Mouse (Mus musculus): ENCODE measurements at regions not wholly inside any gene's neighbourhood (a gene's known extent, or its start where the extent isn't known, plus 50 kb on each side); places are given as distances from the start of the nearest gene placed in this dataset.

GRCm38 (mm10) chr7:133259143-133259542 lies 135.0 kb upstream of the Ctbp2 start:
- no peak overlapping the region for H3K9ac ChIP-seq (ENCODE audit: control insufficient read depth, low read depth, low read length, poor library complexity, severe bottlenecking)
- H3K4me1 ChIP-seq (ENCODE audit: control insufficient read depth in 1 of 2, insufficient read depth in 2 of 2, low read length in 2 of 2): no peaks in the 10 kb centered on the region
- H3K36me3 ChIP-seq (ENCODE audit: control insufficient read depth in 1 of 2, insufficient read depth in 2 of 2, low read length in 2 of 2): no peaks in the 10 kb centered on the region
- no peak overlapping the region for H3K4me3 ChIP-seq (ENCODE audit: control insufficient read depth in 1 of 2, insufficient read depth in 1 of 2, low read depth in 2 of 2, low read length in 2 of 2)
- TF ChIP-seq MAFK (IDR thresholded peaks at IDR 0.05; ENCODE audit: borderline replicate concordance, low read depth, low read length): no peak
- H3K79me2 ChIP-seq (ENCODE audit: control insufficient read depth, insufficient read depth, low read length, poor library complexity): no peaks in the 10 kb centered on the region
- H3K9me3 ChIP-seq (replicated peaks; ENCODE audit: insufficient read depth, low read length): no peaks in the 10 kb centered on the region
- H3K27me3 ChIP-seq (ENCODE audit: control insufficient read depth in 1 of 2, insufficient read depth in 2 of 2, low read length in 2 of 2): peaks cover 0 to 2% of the 10 kb centered on the region in 2 experiments; a peak in 2 of 4 replicates
- no peak overlapping the region for H3K27ac ChIP-seq (ENCODE audit: control insufficient read depth, low read depth, low read length)
- DNase-seq (ENCODE audit: low read depth, low spot score): no peak

DNA sequence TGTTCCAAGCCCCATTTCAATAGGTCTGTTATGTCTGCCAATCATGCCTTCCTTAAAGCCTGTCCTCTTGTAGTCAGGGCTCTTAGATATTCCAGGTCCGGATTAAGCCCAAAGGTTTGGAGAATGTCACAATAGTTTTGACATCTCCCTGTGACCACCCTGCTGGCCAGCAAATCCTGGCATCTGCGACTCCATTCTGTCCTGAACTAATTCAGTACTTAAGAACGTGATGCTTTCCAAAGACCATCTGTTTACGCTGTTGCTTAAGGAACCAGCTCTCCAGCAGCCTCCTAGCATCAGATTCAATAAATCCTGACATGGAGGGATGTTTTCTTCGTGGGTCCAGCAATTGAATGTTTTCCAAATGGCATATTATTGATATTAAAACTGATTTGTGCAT lies 132.7 kb upstream of the Ctbp2 start:
- Histone ChIP-seq H3K79me2 (ENCODE audit: control insufficient read depth, insufficient read depth, low read length, poor library complexity) (no peaks in the 10 kb centered on the region), H3K36me3 (ENCODE audit: control insufficient read depth in 1 of 2, insufficient read depth in 2 of 2, low read length in 2 of 2) (no peaks in the 10 kb centered on the region), H3K9me3 (replicated peaks; ENCODE audit: insufficient read depth, low read length) (no peaks in the 10 kb centered on the region), H3K9ac (ENCODE audit: control insufficient read depth, low read depth, low read length, poor library complexity, severe bottlenecking) (no peak overlapping the region), H3K27ac (ENCODE audit: control insufficient read depth, low read depth, low read length) (no peak overlapping the region), H3K4me1 (ENCODE audit: control insufficient read depth in 1 of 2, insufficient read depth in 2 of 2, low read length in 2 of 2) (no peaks in the 10 kb centered on the region), H3K27me3 (ENCODE audit: control insufficient read depth in 1 of 2, insufficient read depth in 2 of 2, low read length in 2 of 2) (peaks cover 0 to 2% of the 10 kb centered on the region in 2 experiments; a peak in 2 of 4 replicates), H3K4me3 (ENCODE audit: control insufficient read depth in 1 of 2, insufficient read depth in 1 of 2, low read depth in 2 of 2, low read length in 2 of 2) (no peak overlapping the region)
- no peak for DNase-seq (ENCODE audit: low read depth, low spot score)
- TF ChIP-seq POLR2AphosphoS5 (IDR thresholded peaks at IDR 0.05; ENCODE audit: borderline replicate concordance, low read depth, low read length): no peak
- no peak for TF ChIP-seq ZNF384 (IDR thresholded peaks at IDR 0.05; ENCODE audit: low read depth, low read length)

GRCm38 (mm10) chr7:133244601-133245000 lies 120.4 kb upstream of the Ctbp2 start:
- no peaks in the 10 kb centered on the region for H3K36me3 ChIP-seq (ENCODE audit: control insufficient read depth in 1 of 2, insufficient read depth in 2 of 2, low read length in 2 of 2)
- H3K4me1 ChIP-seq (ENCODE audit: control insufficient read depth in 1 of 2, insufficient read depth in 2 of 2, low read length in 2 of 2): no peaks in the 10 kb centered on the region
- no peak overlapping the region for H3K9ac ChIP-seq (ENCODE audit: control insufficient read depth, low read depth, low read length, poor library complexity, severe bottlenecking)
- no peak overlapping the region for H3K4me3 ChIP-seq (ENCODE audit: control insufficient read depth in 1 of 2, insufficient read depth in 1 of 2, low read depth in 2 of 2, low read length in 2 of 2)
- no peak for DNase-seq (ENCODE audit: low read depth, low spot score)
- TF ChIP-seq MXI1 (IDR thresholded peaks at IDR 0.05; ENCODE audit: low read depth, low read length) (no peak), POLR2A (IDR thresholded peaks at IDR 0.05; ENCODE audit: control insufficient read depth in 1 of 2, insufficient read depth in 1 of 2, low read depth in 1 of 2, low read length in 2 of 2, poor library complexity in 1 of 2) (no peak), JUND (IDR thresholded peaks at IDR 0.05; ENCODE audit: low read depth, low read length) (no peak), KAT2A (conservative IDR thresholded peaks at IDR 0.05; ENCODE audit: low read depth, low read length) (no peak), ZNF384 (IDR thresholded peaks at IDR 0.05; ENCODE audit: low read depth, low read length) (no peak), POLR2AphosphoS5 (IDR thresholded peaks at IDR 0.05; ENCODE audit: borderline replicate concordance, low read depth, low read length) (no peak), BHLHE40 (IDR thresholded peaks at IDR 0.05; ENCODE audit: borderline replicate concordance, low read depth, low read length) (no peak), TAL1 (IDR thresholded peaks at IDR 0.05; ENCODE audit: low read length) (no peak), NELFE (IDR thresholded peaks at IDR 0.05; ENCODE audit: low read depth, low read length) (no peak), USF1 (IDR thresholded peaks at IDR 0.05; ENCODE audit: low read depth, low read length) (no peak), USF2 (IDR thresholded peaks at IDR 0.05; ENCODE audit: borderline replicate concordance in 1 of 2, insufficient read depth in 1 of 2, low read depth in 1 of 2, low read length in 2 of 2) (no peak), E2F4 (IDR thresholded peaks at IDR 0.05; ENCODE audit: borderline replicate concordance, low read depth, low read length) (no peak), SMC3 (IDR thresholded peaks at IDR 0.05; ENCODE audit: low read depth, low read length) (no peak), TBP (IDR thresholded peaks at IDR 0.05; ENCODE audit: low read depth, low read length) (no peak), SIN3A (IDR thresholded peaks at IDR 0.05; ENCODE audit: low read length) (no peak), GATA1 (IDR thresholded peaks at IDR 0.05; ENCODE audit: low read depth, low read length) (no peak)
- no peaks in the 10 kb centered on the region for H3K27me3 ChIP-seq (ENCODE audit: control insufficient read depth in 1 of 2, insufficient read depth in 2 of 2, low read length in 2 of 2)
- no peaks in the 10 kb centered on the region for H3K9me3 ChIP-seq (replicated peaks; ENCODE audit: insufficient read depth, low read length)
- H3K79me2 ChIP-seq (ENCODE audit: control insufficient read depth, insufficient read depth, low read length, poor library complexity): no peaks in the 10 kb centered on the region
- no peak overlapping the region for H3K27ac ChIP-seq (ENCODE audit: control insufficient read depth, low read depth, low read length)
